Mouse (Mus musculus) kidney, embryonic 16.5 days (tissue): ENCODE results near the gene Mttp. TPM values are rescaled to one million over a fixed set of nuclear protein-coding genes. Genes with fewer than 3 reads are reported as not detected.

Experiments
- ATAC-seq: fragments of 200-750 bp; cut with Nextera tagmentation; 2 replicates; pipeline ENCODE4 v1.8.0; 2017; ENCODE audit warnings: moderate TSS enrichment; ENCODE audit not compliant: low FRiP score, low TSS enrichment
- H3K27ac ChIP-seq: fragments of 300-500 bp; sonication (generic); 2 replicates; pipeline ENCODE4 v1.5.1; 2014; ENCODE audit warnings: low read length
- H3K27me3 ChIP-seq: fragments of 300-500 bp; sonication (generic); 2 replicates; pipeline ENCODE4 v1.6.1; 2014; ENCODE audit warnings: low read length, control low read depth, mixed read lengths; ENCODE audit not compliant: insufficient read depth
- H3K36me3 ChIP-seq: fragments of 300-500 bp; sonication (generic); 2 replicates; pipeline ENCODE4 v1.6.1; 2014; ENCODE audit warnings: low read length, control low read depth, mixed read lengths; ENCODE audit not compliant: insufficient read depth
- H3K4me1 ChIP-seq: fragments of 300-500 bp; sonication (generic); 2 replicates; pipeline ENCODE4 v1.6.1; 2014; ENCODE audit warnings: low read length, control low read depth, mixed read lengths; ENCODE audit not compliant: insufficient read depth
- H3K4me2 ChIP-seq: fragments of 300-500 bp; sonication (generic); replicated peaks from 2 replicates; pipeline ENCODE4 v1.6.1; 2014; ENCODE audit warnings: low read depth, low read length
- H3K4me3 ChIP-seq: fragments of 300-500 bp; sonication (generic); 2 replicates; pipeline ENCODE4 v1.5.1; 2014; ENCODE audit warnings: mild to moderate bottlenecking, low read length
- H3K9ac ChIP-seq: fragments of 300-500 bp; sonication (generic); replicated peaks from 2 replicates; pipeline ENCODE4 v1.6.1; 2014; ENCODE audit warnings: low read length
- H3K9me3 ChIP-seq: fragments of 300-500 bp; sonication (generic); 2 replicates; pipeline ENCODE4 v1.6.1; 2016; ENCODE audit warnings: low read length, control low read depth
- WGBS: fragments of 180-500 bp; shearing (Covaris S2); extraction: QIAGEN DNeasy Blood & Tissue Kit; methylation state at CpG from one replicate; pipeline ENCODE4 v1.1.7; 2014; 5-methylcytosine and 5-hydroxymethylcytosine counted together
- polyA plus RNA-seq: library from polyadenylated mRNA; unstranded; fragments of >200 nt; fragmentation: Nextera tagmentation; extraction: Ambion mirVana; gene quantifications from 2 replicates; pipeline ENCODE4 v1.2.1, GENCODE M21; 2015

Gene Mttp
- polyA plus RNA-seq, 1 experiment from 2014 or later: 8.1 TPM

DNA sequence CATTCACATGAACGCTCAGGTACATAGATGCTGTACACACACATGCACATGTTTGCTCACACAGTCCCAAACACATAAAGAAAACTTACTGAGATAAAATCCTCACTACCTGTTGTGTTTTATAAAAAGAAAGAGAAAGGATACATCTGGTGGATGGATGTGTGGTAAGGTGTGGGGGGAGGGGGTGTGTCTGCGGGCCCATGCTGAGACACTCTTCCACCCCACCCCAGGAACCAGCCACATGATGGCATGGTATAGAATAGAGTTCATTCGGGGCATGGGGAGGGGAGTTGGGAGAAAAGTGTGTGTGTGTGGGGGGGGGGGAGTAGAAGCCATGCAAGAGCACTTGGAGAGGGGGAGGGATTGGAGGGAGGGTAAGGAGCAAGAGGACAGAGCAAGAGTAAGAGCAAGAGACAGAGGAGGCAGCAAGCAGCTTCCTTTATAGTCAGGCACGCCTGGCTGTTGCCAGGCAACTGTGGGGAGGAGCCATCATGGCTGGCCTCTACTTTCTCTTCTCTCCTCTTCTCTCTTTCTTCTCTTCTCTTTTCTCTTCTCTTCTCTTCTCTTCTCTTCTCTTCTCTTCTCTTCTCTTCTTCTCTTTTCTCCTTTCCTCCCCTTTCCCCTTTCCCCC, 17.9 kb upstream of the Mttp start:
- no peaks in the 10 kb centered on the region for H3K36me3 ChIP-seq
- no peak overlapping the region for H3K4me3 ChIP-seq
- H3K9me3 ChIP-seq: no peaks in the 10 kb centered on the region
- no peaks in the 10 kb centered on the region for H3K27me3 ChIP-seq
- WGBS: 66% methylated on average over 4 of the region's 4 CpGs
- H3K4me2 ChIP-seq: no peak overlapping the region
- H3K4me1 ChIP-seq: no peaks in the 10 kb centered on the region
- H3K27ac ChIP-seq: no peak overlapping the region
- no peak overlapping the region for H3K9ac ChIP-seq
- ATAC-seq: no peak

DNA sequence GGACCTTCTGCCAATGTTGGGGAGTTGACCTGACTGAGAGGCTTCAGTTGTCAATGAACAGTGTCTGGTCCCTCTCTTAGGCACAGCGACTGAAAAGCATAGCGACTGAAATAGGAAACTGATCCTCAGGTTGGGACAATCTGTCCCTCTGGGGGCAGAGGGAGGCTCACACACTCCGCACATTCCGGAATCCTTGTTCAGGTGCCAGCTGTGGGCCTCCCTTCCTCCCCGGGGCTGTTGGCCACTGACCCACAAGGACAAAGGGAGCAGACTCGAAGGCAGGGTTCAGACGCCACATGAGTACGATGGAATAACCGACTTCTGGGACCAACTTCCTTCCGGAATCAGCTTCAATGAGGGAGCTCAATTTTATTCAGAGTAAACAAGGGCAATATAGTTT, 16.9 kb upstream of the Mttp start:
- Histone ChIP-seq H3K9me3 (no peaks in the 10 kb centered on the region), H3K4me1 (no peaks in the 10 kb centered on the region), H3K4me2 (no peak overlapping the region), H3K4me3 (no peak overlapping the region), H3K27ac (no peak overlapping the region), H3K9ac (no peak overlapping the region), H3K36me3 (no peaks in the 10 kb centered on the region), H3K27me3 (no peaks in the 10 kb centered on the region)
- no peak for ATAC-seq
- 77% methylated on average over 10 of the region's 10 CpGs for WGBS

DNA sequence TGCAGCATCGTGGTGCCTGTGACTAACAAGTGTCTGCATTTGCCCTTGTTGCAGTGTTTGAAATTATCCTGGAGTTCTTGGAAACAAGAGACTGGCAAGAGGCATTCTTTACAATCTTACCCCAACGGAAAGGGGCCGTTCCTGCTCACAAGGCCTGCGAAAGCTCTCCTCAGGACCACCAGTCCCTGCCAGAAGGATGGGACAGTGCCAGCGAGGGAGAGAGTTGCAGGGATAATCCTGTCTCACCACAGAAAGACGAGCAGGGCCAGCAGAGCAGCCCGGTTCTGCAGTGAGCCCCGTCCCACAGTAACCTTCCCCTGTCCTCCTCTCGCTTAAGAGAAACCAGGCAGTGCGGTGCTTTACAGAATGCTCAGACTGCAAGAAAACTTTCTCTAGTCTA, 11.9 kb upstream of the Mttp start:
- Histone ChIP-seq H3K4me3 (no peak overlapping the region), H3K9me3 (no peaks in the 10 kb centered on the region), H3K4me1 (no peaks in the 10 kb centered on the region), H3K4me2 (no peak overlapping the region), H3K36me3 (peaks cover 9% of the 10 kb centered on the region), H3K9ac (no peak overlapping the region), H3K27ac (no peak overlapping the region), H3K27me3 (no peaks in the 10 kb centered on the region)
- WGBS: 53% methylated on average over 10 of the region's 10 CpGs
- no peak for ATAC-seq

GRCm38 (mm10) chr3:138155062-138155461, 10.3 kb upstream of the Mttp start:
- peaks cover 9% of the 10 kb centered on the region for H3K36me3 ChIP-seq
- H3K4me3 ChIP-seq: no peak overlapping the region
- H3K9ac ChIP-seq: no peak overlapping the region
- H3K27ac ChIP-seq: no peak overlapping the region
- no peaks in the 10 kb centered on the region for H3K4me1 ChIP-seq
- H3K27me3 ChIP-seq: no peaks in the 10 kb centered on the region
- H3K9me3 ChIP-seq: no peaks in the 10 kb centered on the region
- no peak overlapping the region for H3K4me2 ChIP-seq
- ATAC-seq: no peak
- WGBS: 90% methylated on average over 4 of the region's 4 CpGs

- no peaks in the 10 kb centered on the region for H3K27me3 ChIP-seq
- peaks cover 18% of the 10 kb centered on the region for H3K36me3 ChIP-seq
- H3K27ac ChIP-seq: no peak overlapping the region
- no peak for ATAC-seq
- no peaks in the 10 kb centered on the region; the same call in 1 of the 2 replicates for H3K4me1 ChIP-seq
- WGBS: 95% methylated on average over 2 of the region's 2 CpGs
- no peak overlapping the region for H3K4me3 ChIP-seq
- no peak overlapping the region for H3K9ac ChIP-seq
- H3K9me3 ChIP-seq: no peaks in the 10 kb centered on the region
- H3K4me2 ChIP-seq: no peak overlapping the region
Measured at GRCm38 (mm10) chr3:138148811-138149210, 4.0 kb upstream of the Mttp start.

DNA sequence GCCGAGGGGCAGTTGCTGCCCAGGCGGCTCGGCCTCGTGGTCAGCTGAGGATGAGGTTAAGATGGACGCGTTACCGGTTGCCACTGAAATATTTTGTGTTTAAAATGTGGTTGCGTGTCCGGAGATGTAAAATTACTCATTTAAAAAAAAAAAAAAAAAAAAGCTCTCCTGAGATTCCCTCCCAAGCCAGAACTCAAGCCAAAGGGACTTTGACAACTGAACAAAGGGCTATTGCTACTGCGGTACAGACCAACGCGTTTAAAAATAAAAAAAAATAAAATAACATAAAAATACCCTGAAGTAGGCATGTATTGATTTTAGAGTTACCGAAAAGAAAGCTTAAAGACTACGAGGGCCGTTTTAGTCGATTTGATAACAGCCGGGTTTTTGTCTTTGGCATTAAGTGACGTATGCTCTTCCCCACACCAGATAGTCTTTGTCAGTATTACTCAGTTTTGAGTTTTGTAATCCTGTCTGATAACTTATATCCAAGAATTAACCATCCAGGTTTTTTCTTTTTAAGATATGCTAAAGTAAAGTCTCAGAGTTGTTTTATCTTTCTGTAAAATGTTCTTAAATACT, 617 bp downstream of the Mttp start:
- ATAC-seq: no peak
- Histone ChIP-seq H3K27ac (peak overlapping the region; percentile 100), H3K9me3 (no peaks in the 10 kb centered on the region), H3K27me3 (no peaks in the 10 kb centered on the region), H3K4me3 (peak overlapping the region; percentile 67), H3K4me1 (peaks cover 4% of the 10 kb centered on the region), H3K4me2 (peak overlapping the region; percentile 91), H3K36me3 (peaks cover 6% of the 10 kb centered on the region; the same call in 1 of the 2 replicates), H3K9ac (peak overlapping the region; percentile 93)
- WGBS: under 1% methylated on average over 18 of the region's 18 CpGs

- Histone ChIP-seq H3K4me2 (peak within 1 kb of the TSS; percentile 91), H3K9me3 (no peaks in the 10 kb centered on the region), H3K27me3 (no peaks in the 10 kb centered on the region), H3K4me3 (peak within 1 kb of the TSS; percentile 67), H3K9ac (peak within 1 kb of the TSS; percentile 93), H3K4me1 (peaks cover 4% of the 10 kb centered on the region), H3K27ac (peak within 1 kb of the TSS; percentile 100), H3K36me3 (no peaks in the 10 kb centered on the region)
- peak; percentile 98 for ATAC-seq
- under 1% methylated on average over 69 of the region's 70 CpGs for WGBS
Measured at GRCm38 (mm10) chr3:138143315-138144059, 1.3 kb downstream of the Mttp start, which contains the start of gene Trmt10a. TSS of gene Trmt10a (plus strand) at chr3:138143448.

DNA sequence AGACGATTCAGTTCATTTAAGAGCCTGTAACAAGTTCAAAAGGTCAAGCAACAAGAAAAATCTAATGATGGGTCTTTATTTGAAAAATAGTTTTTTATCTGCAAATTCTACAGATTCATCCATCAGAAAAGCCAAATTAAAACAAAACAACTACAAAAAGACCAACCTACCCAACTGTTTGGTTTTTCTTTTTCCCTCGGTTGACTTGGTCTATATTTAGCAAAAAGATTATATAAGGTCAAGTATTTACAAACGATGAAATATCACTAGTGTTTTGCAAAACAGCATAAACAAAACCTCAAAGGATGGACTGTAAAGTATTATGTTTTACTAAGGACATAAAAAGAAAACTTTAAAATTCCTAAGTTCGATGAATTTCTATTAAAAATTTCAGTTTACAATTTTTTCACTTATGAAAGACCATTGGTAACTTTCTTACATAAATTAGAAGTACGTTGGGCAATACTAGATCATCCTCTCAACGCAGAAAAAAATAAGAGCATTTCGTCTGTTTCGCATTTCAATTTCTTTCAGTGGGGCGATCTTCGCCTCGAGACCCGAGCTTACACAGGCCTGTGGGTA, 1.9 kb downstream of the Mttp start:
- 3% methylated on average over 12 of the region's 12 CpGs for WGBS
- Histone ChIP-seq H3K4me1 (peaks cover 4% of the 10 kb centered on the region), H3K4me2 (peak overlapping the region; percentile 52), H3K27me3 (no peaks in the 10 kb centered on the region), H3K4me3 (peak overlapping the region; percentile 67), H3K36me3 (no peaks in the 10 kb centered on the region), H3K9me3 (no peaks in the 10 kb centered on the region), H3K9ac (peak overlapping the region; percentile 73), H3K27ac (peak overlapping the region; percentile 100)
- ATAC-seq: no peak

DNA sequence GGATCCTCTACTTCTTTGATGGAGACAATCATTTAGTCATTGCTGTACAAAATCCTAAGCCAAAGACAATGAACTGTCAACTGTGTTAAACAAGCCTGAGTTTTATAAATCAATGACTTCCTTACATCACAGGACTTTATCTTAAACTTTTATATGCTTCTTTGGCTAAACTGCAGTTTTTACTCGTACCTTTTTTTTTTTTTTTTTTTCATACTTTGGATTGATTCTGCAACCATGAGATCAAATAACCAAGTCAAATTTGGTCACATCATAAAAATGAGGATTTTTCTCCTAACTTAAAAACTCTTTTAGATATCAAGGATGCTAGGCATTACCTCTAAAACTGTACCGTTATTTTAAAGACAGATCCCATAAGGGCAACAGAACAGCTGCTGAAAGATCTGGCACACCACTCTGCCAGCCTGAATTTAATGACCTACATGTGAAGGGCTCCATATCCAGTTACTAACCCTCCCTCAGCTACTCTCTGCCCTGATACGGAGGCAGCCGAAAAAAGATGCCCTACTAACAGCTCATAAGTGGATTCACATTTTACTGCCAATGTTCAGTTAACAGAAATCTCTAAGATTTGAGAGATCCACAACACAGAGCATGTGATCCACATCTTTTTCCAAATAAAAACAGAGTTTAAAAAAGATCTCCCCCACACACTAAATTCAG, 2.6 kb downstream of the Mttp start:
- no peaks in the 10 kb centered on the region for H3K27me3 ChIP-seq
- peaks cover 4% of the 10 kb centered on the region for H3K4me1 ChIP-seq
- no peak for ATAC-seq
- peak overlapping the region; percentile 21; the same call in 1 of the 2 replicates for H3K4me3 ChIP-seq
- peak overlapping the region; percentile 37; the same call in 1 of the 2 replicates for H3K27ac ChIP-seq
- H3K9ac ChIP-seq: 0 out of 2 replicates have a peak overlapping the region, but pooled peaks have one; percentile 50
- H3K4me2 ChIP-seq: peak overlapping the region; percentile 35
- H3K36me3 ChIP-seq: no peaks in the 10 kb centered on the region
- H3K9me3 ChIP-seq: no peaks in the 10 kb centered on the region
- WGBS: 34% methylated on average over 4 of the region's 4 CpGs
